Mouse (Mus musculus) embryonic fibroblast, embryonic 13.5 days (primary cell): ENCODE measurements around the gene C2cd2l. TPM values are rescaled to one million over a fixed set of nuclear protein-coding genes. Genes with fewer than 3 reads are reported as not detected.
"Not testable (repeated sequence)": the region's sequence is repeated elsewhere in the genome, so short reads cannot be mapped to it uniquely, and the experiment has no call there.

Experiments used
- H3K27ac ChIP-seq: 2 replicates; pipeline ENCODE4 v1.5.1; 2012; ENCODE audit warnings: low read length, control low read depth, inconsistent platforms; ENCODE audit not compliant: insufficient read depth
- H3K4me1 ChIP-seq: 2 replicates; pipeline ENCODE4 v1.6.1; 2011; ENCODE audit warnings: low read length; ENCODE audit not compliant: control insufficient read depth, insufficient read depth
- H3K4me3 ChIP-seq: 2 replicates; pipeline ENCODE4 v1.5.1; 2011; ENCODE audit warnings: mild to moderate bottlenecking, control low read depth, low read length; ENCODE audit not compliant: insufficient read depth
- CTCF ChIP-seq: IDR thresholded peaks from 2 replicates; pipeline ENCODE4 v1.5.1; 2011; ENCODE audit warnings: mild to moderate bottlenecking, control low read depth, low read length, moderate library complexity, borderline replicate concordance; ENCODE audit not compliant: insufficient read depth
- POLR2A ChIP-seq: IDR thresholded peaks from 2 replicates; pipeline ENCODE4 v1.6.1; 2011; ENCODE audit warnings: low read depth, mild to moderate bottlenecking, control low read depth, low read length, moderate library complexity
- polyA plus RNA-seq: library from polyadenylated mRNA; stranded (reverse); fragments of >200 nt; gene quantifications from 2 replicates; pipeline ENCODE4 v1.2.4, GENCODE M21; 2011; ENCODE audit warnings: low read depth; ENCODE audit not compliant: missing spikeins, insufficient read length

Gene C2cd2l
- polyA plus RNA-seq, result 9.4 and 10.5 TPM in 2 replicates

GRCm38 (mm10) chr9:44319887-44320798 lies at the start of gene C2cd2l:
TSS of gene C2cd2l (minus strand) at chr9:44320285.
- H3K27ac ChIP-seq, result peak within 1 kb of the TSS; percentile 16
- H3K4me1 ChIP-seq, result 0 out of 2 replicates have a peak, but pooled peaks cover 7% of the 10 kb centered on the region
- TF ChIP-seq CTCF, result no peak
- TF ChIP-seq POLR2A, result peak; percentile 78
- peak within 1 kb of the TSS; percentile 75 for H3K4me3 ChIP-seq

DNA sequence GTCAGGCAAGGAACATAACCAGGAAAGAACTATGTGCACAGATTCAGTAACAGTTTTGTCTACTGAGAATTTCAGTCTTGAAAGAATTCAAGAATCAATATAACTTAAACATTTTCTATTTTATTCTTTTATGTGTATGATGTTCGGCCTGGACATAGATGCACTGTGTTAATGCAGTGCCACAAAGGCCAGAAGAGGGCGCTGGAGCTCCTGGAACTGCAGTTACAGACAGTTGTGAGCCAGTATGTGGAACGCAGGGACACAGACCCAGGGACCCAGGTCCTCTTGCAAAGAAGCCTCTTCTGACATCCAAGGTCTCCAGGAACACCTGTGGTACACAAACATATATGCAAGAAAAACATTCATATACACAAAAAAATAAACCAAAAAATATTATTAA lies 44.4 kb upstream of the C2cd2l start:
- TF ChIP-seq CTCF (peak; percentile 42; the same call in 1 of the 2 replicates), POLR2A (no peak)
- H3K27ac ChIP-seq, result no peak overlapping the region
- 0 out of 2 replicates have a peak, but pooled peaks cover 2% of the 10 kb centered on the region for H3K4me1 ChIP-seq
- no peak overlapping the region for H3K4me3 ChIP-seq

GRCm38 (mm10) chr9:44361931-44362330 lies 41.8 kb upstream of the C2cd2l start:
- H3K27ac ChIP-seq, result not testable (repeated sequence)

DNA sequence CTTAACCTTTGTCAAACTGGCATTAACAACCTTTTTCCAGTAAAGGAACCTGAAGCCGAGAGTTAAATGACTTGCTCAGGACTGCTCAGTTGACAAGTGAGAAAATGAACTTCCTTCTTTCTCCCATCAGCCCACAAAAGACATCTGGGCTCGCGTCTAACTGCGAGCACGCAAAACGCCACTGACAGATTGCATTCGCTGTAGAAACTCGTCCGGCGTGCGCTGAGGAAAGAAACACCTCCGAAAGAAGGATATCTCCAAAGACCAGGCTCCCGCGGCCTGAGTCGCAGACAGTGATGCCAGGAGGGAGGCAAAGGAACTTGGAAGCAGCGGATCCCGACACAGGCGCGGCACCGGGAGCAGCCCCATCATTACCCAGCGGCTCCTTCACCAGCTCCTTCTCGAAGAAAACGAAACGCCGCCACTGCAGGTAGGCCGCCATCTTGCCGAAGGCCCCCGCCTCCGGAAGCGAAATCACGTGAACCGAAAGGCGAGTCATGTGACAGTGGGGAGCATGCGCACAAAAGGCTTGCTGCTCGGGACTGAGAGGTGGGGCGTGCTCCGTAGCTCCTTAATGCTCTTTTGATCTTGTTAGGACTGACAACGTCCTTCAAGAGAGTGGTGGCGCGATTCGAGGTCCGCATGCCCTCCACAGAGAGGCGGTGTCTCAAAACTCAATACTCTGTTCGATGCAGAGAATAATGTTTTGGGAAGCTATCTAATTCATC lies 41.3 kb upstream of the C2cd2l start, which contains the start of gene Vps11:
Gene Vps11, minus strand, starts transcription at position 481 of the 728 bp plus-strand sequence.
- peak within 1 kb of the TSS; percentile 88 for H3K4me3 ChIP-seq
- peak; percentile 16; the same call in 1 of the 2 replicates for TF ChIP-seq CTCF
- peak; percentile 92 for TF ChIP-seq POLR2A

More at GRCm38 (mm10) chr9:44361931-44362330, 41.8 kb upstream of the C2cd2l start:
- not testable (repeated sequence) for H3K4me3 ChIP-seq, H3K4me1 ChIP-seq

DNA sequence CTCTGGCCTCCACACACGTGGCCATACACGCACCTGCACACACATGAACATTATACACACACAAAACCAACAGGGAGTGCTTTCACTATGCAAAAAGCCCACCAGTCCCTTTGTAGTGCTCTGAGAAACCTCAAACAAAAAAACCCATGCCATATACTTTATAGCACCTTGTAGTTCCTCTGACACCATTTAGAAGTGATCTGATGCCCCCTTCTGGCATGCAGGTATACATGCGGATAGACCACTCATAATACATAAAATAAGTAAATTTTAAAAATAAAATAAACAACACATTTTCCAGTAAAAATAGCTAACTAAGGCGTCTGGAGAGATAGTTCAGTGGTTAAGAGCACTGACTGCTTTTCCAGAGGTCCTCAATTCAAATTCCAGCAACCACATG lies 37.1 kb upstream of the C2cd2l start:
- H3K27ac ChIP-seq, result no peak overlapping the region
- TF ChIP-seq POLR2A (no peak), CTCF (no peak)
- no peak overlapping the region for H3K4me3 ChIP-seq
- 0 out of 2 replicates have a peak, but pooled peaks cover 2% of the 10 kb centered on the region for H3K4me1 ChIP-seq

More for the DNA sequence above, 41.3 kb upstream of the C2cd2l start, which contains the start of gene Vps11:
- Histone ChIP-seq H3K4me1 (0 out of 2 replicates have a peak, but pooled peaks cover 2% of the 10 kb centered on the region), H3K27ac (no peak within 1 kb of the TSS)

- Histone ChIP-seq H3K4me1 (no peaks in the 10 kb centered on the region), H3K4me3 (no peak overlapping the region), H3K27ac (no peak overlapping the region)
- no peak for TF ChIP-seq CTCF
- TF ChIP-seq POLR2A, result no peak
Measured at GRCm38 (mm10) chr9:44353142-44353541, 33.1 kb upstream of the C2cd2l start.

DNA sequence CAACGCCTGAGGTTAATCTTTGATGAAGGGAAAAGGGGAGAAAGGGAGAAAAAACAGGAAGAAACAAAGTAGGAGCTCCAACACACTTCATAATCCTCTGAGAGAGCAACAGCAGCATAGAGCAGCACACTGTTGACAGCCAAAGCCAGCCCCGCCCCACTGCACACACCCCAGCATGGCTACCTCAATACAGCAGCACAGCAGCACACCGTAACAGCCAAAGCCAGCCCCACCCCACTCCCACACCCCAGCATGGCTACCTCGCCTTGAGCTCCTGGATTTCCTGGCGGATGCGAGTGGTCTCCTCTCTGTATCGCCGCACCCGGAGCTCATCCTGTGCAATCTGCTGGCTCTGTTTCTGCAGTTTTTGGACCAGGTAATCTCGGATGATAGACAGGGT lies 32.3 kb upstream of the C2cd2l start:
- Histone ChIP-seq H3K4me1 (no peaks in the 10 kb centered on the region), H3K4me3 (no peak overlapping the region), H3K27ac (no peak overlapping the region)
- TF ChIP-seq POLR2A (no peak), CTCF (no peak)

- TF ChIP-seq POLR2A (no peak), CTCF (no peak)
- no peaks in the 10 kb centered on the region for H3K4me1 ChIP-seq
- no peak overlapping the region for H3K4me3 ChIP-seq
Measured at GRCm38 (mm10) chr9:44351396-44351795, 31.3 kb upstream of the C2cd2l start.

GRCm38 (mm10) chr9:44348546-44348945 lies 28.5 kb upstream of the C2cd2l start:
- TF ChIP-seq CTCF (no peak), POLR2A (no peak)
- Histone ChIP-seq H3K4me1 (no peaks in the 10 kb centered on the region), H3K27ac (no peak overlapping the region), H3K4me3 (no peak overlapping the region)

More at GRCm38 (mm10) chr9:44351396-44351795, 31.3 kb upstream of the C2cd2l start:
- no peak overlapping the region for H3K27ac ChIP-seq

DNA sequence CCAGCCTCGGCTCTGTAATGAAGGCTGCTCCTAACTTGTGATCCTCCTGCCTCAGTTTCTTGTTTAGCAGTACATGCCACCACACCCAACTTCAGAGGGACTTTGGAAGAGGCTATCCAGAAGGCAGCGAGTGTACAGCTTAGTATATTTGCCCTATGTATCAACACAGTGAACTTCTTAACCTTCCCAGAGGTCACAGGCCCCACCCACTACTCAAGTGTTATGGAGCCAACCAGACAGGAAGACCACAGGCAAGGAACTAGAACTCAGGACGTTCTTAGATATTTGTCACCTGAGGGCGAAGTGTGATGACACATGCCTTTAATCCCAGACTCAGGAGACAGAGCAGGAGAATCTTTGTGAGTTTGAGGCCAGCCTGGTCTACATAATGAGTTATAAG lies 27.5 kb upstream of the C2cd2l start:
- Histone ChIP-seq H3K27ac (no peak overlapping the region), H3K4me3 (no peak overlapping the region), H3K4me1 (peaks cover 5% of the 10 kb centered on the region)
- TF ChIP-seq POLR2A (no peak), CTCF (no peak)
